Mouse (Mus musculus) megakaryocyte, embryonic 14.5 days (primary cell): ENCODE data around the gene Prkce.

Experiments
- FLI1 ChIP-seq: IDR thresholded peaks from 2 replicates; pipeline ENCODE4 v1.6.1; 2012; ENCODE audit warnings: low read length, inconsistent platforms, mixed read lengths
- GATA1 ChIP-seq: IDR thresholded peaks from 3 replicates; pipeline ENCODE4 v1.6.1; 2012; ENCODE audit warnings: mixed read lengths, low read length, inconsistent platforms, borderline replicate concordance

DNA sequence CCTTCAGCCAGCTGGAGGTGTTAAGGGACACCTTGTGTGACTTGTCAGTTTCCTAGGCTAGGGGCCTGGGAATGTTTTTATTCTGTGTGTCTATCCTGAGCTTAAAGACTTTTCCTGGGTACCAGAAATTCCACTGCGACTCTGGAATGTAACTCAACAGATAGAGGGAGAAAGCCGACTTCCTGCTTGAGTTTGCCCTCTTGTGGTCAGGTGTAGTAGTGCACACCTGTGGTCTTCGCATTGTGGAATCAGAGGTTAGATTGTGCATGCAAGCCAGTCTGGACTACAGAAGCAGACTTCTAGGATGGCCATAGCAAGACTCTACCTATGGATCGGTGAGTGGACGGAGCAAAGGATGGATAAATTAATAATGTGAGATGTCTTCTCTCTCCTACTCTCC lies 304.1 kb downstream of the Prkce start:
- TF ChIP-seq GATA1: no peak
- no peak for TF ChIP-seq FLI1
